Mouse (Mus musculus): Measurements from ENCODE around the gene Cnpy3.

- TF ChIP-seq POLR2A (IDR thresholded peaks at IDR 0.05; ENCODE audit: control insufficient read depth, extremely low read depth, insufficient read depth, low read length, poor library complexity) (no peak), CTCF (IDR thresholded peaks at IDR 0.05; ENCODE audit: borderline replicate concordance, control insufficient read depth, extremely low read depth, insufficient read depth, low read length, poor library complexity) (no peak)
Measured at GRCm38 (mm10) chr17:46750580-46750979, 1.4 kb downstream of the Cnpy3 start.

All from thymus, adult 2 months (tissue).